Mouse (Mus musculus) testis, adult 2 months (tissue): ENCODE measurements around the gene Gata1. TPM values are rescaled to one million over a fixed set of nuclear protein-coding genes. Genes with fewer than 3 reads are reported as not detected.
"Not testable (repeated sequence)": the region's sequence is repeated elsewhere in the genome, so short reads cannot be mapped to it uniquely, and the experiment has no call there.

Experiments used
- H3K27ac ChIP-seq: fragments of 200-500 bp; 2 replicates; pipeline ENCODE4 v1.5.1; 2012; ENCODE audit warnings: low read depth, low read length; ENCODE audit not compliant: control insufficient read depth, insufficient read depth
- H3K27me3 ChIP-seq: fragments of 200-500 bp; 2 replicates; pipeline ENCODE4 v1.6.1; 2012; ENCODE audit warnings: mild to moderate bottlenecking, low read length, moderate library complexity; ENCODE audit not compliant: control insufficient read depth, insufficient read depth
- H3K36me3 ChIP-seq: fragments of 200-500 bp; 2 replicates; pipeline ENCODE4 v1.6.1; 2012; ENCODE audit warnings: mild to moderate bottlenecking, low read length; ENCODE audit not compliant: control insufficient read depth, insufficient read depth
- H3K4me1 ChIP-seq: fragments of 200-500 bp; 2 replicates; pipeline ENCODE4 v1.6.1; 2012; ENCODE audit warnings: low read length; ENCODE audit not compliant: control insufficient read depth, insufficient read depth
- H3K4me3 ChIP-seq: fragments of 200-500 bp; 2 replicates; pipeline ENCODE4 v1.5.1; 2012; ENCODE audit warnings: low read depth, mild to moderate bottlenecking, low read length, moderate library complexity, mixed read lengths; ENCODE audit not compliant: control insufficient read depth
- CTCF ChIP-seq: fragments of 200-500 bp; IDR thresholded peaks from 2 replicates; pipeline ENCODE4 v1.5.1; 2012; ENCODE audit warnings: low read depth, mild to moderate bottlenecking, inconsistent platforms, low read length, moderate library complexity; ENCODE audit not compliant: control insufficient read depth, insufficient read depth, insufficient replicate concordance
- POLR2A ChIP-seq: fragments of 200-500 bp; IDR thresholded peaks from 2 replicates; pipeline ENCODE4 v1.6.1; 2012; ENCODE audit warnings: low read depth, mild to moderate bottlenecking, inconsistent platforms, low read length, moderate library complexity; ENCODE audit not compliant: control insufficient read depth
- polyA plus RNA-seq: library from polyadenylated mRNA; depleted of rRNA; stranded (reverse); fragments of >200 nt; gene quantifications from 2 replicates; pipeline ENCODE4 v1.2.3, GENCODE M21; 2012

Gene Gata1
- polyA plus RNA-seq, 1 experiment = 22.1 TPM

DNA sequence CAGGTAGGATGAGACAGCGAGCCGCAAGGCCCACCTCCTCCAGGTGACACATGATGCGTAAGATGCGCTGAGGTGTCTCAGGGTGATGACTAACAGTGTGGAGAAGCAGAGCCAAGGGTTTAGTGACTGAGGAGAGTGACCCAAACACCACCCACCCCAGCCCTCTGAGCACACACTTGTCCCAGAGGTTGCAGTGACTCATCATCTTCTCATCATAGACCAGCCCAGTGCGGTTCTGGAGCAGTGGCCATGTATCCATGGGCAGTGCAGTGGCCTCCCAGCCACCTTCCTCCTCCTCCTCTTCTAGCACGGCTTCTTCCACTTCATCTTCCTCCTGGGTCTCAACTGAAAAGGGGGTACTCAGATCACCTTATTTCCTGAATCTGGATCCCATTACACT lies 40.2 kb downstream of the Gata1 start:
- H3K4me3 ChIP-seq = no peak overlapping the region
- no peak for TF ChIP-seq POLR2A
- no peak for TF ChIP-seq CTCF
- H3K27me3 ChIP-seq = no peaks in the 10 kb centered on the region
- H3K36me3 ChIP-seq = no peaks in the 10 kb centered on the region
- no peak overlapping the region for H3K27ac ChIP-seq
- H3K4me1 ChIP-seq = no peaks in the 10 kb centered on the region

DNA sequence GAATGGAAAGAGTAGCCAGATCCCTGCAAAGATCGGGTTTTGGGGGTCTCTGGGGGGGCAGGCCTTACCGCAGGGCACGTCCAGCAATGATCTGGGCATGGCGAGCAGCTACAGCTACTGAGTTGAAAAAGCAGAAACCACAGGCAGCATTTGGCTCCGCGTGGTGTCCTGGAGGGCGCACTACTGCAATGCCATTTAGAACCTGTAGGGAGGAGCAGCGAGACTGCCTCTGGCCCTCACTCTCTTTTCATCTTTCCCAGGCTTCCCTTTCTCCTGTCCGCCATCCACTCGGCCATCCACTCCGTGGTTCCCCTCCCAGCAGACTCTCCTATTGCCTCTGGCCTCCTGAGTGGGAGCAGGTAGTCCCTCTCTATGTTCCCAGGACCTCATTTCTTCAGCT lies 41.0 kb downstream of the Gata1 start:
- Histone ChIP-seq H3K4me3 (no peak overlapping the region), H3K36me3 (no peaks in the 10 kb centered on the region), H3K4me1 (no peaks in the 10 kb centered on the region), H3K27ac (no peak overlapping the region), H3K27me3 (no peaks in the 10 kb centered on the region)
- TF ChIP-seq CTCF (no peak), POLR2A (no peak)

DNA sequence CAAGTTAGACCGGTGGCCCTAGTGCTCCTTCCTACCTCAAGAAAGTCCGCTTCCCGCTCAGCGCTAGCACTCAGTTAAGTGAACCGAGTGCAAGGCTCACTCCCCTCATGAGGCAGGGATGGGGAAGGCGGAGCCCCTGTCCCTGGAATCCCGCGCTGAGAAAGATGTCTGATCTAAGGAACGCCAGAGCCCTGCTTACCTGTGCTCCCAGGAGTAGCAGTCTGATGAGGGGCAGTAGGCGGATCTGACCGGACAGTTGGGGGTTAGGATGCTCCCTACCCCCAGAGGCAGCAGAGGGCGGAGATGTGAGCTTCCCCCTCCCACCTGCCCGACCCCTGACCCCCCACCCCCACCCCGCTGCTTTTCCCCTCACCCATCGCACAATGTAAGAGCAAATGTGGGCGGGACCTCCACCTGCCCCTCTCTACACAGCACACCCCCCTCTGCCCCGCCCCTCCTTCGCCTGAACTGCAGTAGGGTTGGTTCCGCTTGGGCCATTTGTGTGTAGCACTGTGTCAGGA lies 49.5 kb downstream of the Gata1 start, which contains the start of gene Eras:
Gene Eras (minus strand): TSS at position 338 of the 521 bp plus-strand sequence.
- peaks cover 12% of the 10 kb centered on the region for H3K4me1 ChIP-seq
- peak within 1 kb of the TSS; percentile 29 for H3K4me3 ChIP-seq
- H3K36me3 ChIP-seq = no peaks in the 10 kb centered on the region
- no peak within 1 kb of the TSS; the same call in 1 of the 2 replicates for H3K27ac ChIP-seq
- TF ChIP-seq POLR2A = no peak
- TF ChIP-seq CTCF = no peak
- H3K27me3 ChIP-seq = no peaks in the 10 kb centered on the region

DNA sequence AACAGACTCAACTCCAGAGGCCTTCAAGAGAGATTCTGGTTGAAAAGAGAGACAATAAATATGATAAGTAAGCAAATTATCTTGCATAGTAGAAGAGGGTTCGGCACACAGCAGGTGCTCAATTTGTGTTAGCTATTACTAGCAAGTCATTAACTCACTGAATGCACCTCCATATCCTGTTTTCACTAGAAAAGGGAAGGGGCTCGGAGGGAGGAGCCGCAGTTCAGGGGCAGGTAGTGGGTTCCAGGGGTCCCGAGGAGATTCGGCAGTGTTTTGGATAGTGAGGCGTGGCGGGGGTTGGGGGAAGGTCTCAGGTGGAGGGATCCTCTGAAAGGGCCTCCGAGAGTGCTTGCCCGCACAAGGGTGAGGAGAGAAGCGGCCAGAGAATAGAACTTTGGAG lies 50.8 kb downstream of the Gata1 start:
- TF ChIP-seq POLR2A (no peak), CTCF (no peak)
- peaks cover 15% of the 10 kb centered on the region for H3K4me1 ChIP-seq
- H3K4me3 ChIP-seq = peak overlapping the region; percentile 29
- H3K27me3 ChIP-seq = no peaks in the 10 kb centered on the region
- no peak overlapping the region for H3K27ac ChIP-seq
- no peaks in the 10 kb centered on the region for H3K36me3 ChIP-seq

DNA sequence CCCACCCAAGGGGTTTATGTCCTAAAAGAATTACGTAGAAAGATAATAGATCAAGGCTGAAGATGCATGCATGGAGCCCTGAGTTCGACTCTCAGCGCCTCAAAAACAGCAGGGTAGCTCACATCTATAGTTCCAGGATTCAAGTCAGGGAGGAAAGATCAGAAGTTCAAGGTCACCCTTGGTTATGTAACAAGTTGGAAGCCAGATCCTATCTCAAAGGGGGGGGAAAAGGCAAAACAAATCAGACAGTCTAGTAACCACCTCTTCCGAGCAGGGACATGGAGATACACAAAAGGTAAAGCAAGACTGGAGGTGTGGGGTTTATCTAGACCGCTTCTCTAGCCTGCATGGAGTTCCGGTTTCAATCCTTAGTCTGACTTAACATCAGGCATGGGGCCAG lies 51.6 kb downstream of the Gata1 start:
- no peaks in the 10 kb centered on the region for H3K36me3 ChIP-seq
- no peak overlapping the region for H3K4me3 ChIP-seq
- TF ChIP-seq CTCF (no peak), POLR2A (no peak)
- H3K27me3 ChIP-seq = no peaks in the 10 kb centered on the region
- peaks cover 18% of the 10 kb centered on the region for H3K4me1 ChIP-seq
- H3K27ac ChIP-seq = no peak overlapping the region

DNA sequence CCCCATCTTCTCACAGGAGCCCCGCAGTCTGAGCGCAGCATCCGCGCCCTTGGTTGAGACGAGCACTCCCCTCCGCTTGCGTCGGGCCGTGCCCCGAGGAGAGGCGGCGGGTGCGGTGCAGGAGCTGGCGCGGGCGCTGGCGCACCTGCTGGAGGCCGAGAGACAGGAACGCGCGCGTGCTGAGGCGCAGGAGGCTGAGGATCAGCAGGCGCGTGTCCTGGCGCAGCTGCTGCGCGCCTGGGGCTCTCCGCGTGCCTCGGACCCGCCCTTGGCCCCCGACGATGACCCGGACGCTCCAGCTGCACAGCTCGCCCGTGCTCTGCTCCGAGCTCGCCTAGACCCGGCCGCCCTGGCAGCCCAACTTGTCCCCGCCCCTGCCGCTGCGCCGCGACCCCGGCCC lies 55.8 kb downstream of the Gata1 start:
- no peaks in the 10 kb centered on the region for H3K36me3 ChIP-seq
- peak overlapping the region; percentile 55 for H3K4me3 ChIP-seq
- H3K4me1 ChIP-seq = peaks cover 7% of the 10 kb centered on the region
- TF ChIP-seq POLR2A (no peak), CTCF (no peak)
- H3K27me3 ChIP-seq = no peaks in the 10 kb centered on the region
- peak overlapping the region; percentile 6; the same call in 1 of the 2 replicates for H3K27ac ChIP-seq

- H3K27ac ChIP-seq = no peak within 1 kb of the TSS
- H3K27me3 ChIP-seq = no peaks in the 10 kb centered on the region
- TF ChIP-seq POLR2A (no peak), CTCF (no peak)
- peaks cover 7% of the 10 kb centered on the region for H3K4me1 ChIP-seq
- no peaks in the 10 kb centered on the region for H3K36me3 ChIP-seq
- 0 out of 2 replicates have a peak within 1 kb of the TSS, but pooled peaks have one; percentile 16 for H3K4me3 ChIP-seq
Measured at GRCm38 (mm10) chrX:7919601-7920383, 58.1 kb downstream of the Gata1 start, which contains the start of gene Pcsk1n. Gene Pcsk1n (plus strand): TSS chrX:7919822.

DNA sequence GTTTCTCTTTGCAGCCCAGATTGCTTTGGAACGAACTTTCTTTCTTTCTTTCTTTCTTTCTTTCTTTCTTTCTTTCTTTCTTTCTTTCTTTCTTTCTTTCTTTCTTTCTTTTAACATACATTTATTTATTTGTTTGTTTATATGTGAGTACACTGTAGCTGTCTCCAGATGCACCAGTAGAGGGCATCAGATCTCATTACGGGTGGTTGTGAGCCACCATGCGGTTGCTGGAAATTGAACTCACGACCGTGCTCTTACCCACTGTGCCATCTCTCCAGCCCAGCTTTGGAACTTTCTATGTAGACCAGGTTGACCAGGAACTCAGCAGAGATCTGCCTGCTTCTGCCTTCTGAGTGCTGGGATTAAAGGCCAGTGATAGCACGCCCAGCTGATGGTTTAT lies 59.9 kb downstream of the Gata1 start:
- H3K4me3 ChIP-seq, H3K27ac ChIP-seq, H3K4me1 ChIP-seq, H3K36me3 ChIP-seq, H3K27me3 ChIP-seq: not testable (repeated sequence)

DNA sequence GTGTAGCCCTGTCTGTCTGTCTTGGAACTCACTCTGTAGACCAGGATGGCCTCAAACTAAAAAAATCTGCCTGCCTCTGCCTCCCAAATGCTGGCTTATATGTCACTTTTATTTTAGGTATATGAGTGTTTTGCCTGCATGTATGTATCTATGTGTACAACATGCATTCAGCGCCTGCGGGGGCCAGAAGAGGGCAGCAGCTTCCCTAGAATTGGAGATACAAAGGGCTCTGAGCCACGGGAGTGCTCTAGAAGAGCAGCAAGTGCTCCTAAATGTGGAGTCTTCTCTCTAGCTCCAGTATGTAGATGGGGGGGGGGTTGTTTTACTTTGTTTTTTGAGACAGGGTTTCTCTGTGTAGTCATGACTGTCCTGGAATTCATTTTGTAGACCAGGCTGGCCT lies 62.2 kb downstream of the Gata1 start:
- not testable (repeated sequence) for H3K36me3 ChIP-seq, H3K4me3 ChIP-seq, H3K27me3 ChIP-seq, H3K27ac ChIP-seq, H3K4me1 ChIP-seq
